Mouse (Mus musculus): ENCODE measurements around the gene Ptgis.

Gene Ptgis

DNA sequence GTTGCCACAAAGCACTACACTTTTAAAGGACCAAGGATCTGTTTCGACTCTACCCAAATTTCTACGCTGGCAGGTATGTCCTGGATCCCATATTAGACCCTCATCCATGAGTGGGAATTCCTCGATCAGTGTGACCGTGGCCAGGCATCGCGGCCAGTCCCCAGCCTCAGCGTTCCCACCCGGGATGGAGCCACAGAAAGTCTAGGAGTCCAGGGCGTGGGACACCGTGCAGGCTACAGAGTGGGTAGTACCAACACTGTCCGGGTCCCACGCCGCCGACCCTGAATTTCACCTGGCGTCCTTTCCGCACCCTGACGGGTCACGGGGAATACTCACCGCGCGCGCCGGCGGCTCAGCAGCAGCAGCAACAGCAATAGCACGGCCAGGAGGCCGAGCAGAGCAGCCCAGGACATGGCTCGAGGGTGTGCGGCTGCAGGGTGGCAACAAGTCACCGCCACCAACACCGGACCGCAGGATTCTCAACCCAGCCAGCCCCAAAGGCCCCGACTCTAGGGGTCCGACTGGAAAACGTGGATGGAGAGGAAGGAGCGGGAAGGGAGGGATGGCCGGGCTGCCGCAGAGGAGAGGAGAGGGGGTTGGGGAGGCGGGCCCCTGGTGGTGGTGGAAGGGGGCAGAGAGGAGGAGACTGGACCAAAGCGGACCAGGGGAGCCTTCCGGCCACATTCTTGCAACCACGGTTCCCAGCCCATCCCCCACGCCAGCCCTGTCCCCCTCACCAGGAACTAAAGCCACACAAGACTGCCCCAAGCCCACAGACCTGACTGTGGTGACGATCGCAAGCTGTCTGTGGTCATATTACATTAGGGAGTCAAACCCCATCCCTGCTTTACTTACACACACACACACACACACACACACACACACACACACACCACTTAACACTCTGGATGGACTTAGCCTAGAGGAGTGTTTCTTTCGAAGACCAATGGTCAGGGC lies at the start of gene Ptgis:
Gene Ptgis (minus strand): TSS at position 597 of the 957 bp plus-strand sequence.
- no peak for DNase-seq (ENCODE audit: low read depth, low spot score)

DNA sequence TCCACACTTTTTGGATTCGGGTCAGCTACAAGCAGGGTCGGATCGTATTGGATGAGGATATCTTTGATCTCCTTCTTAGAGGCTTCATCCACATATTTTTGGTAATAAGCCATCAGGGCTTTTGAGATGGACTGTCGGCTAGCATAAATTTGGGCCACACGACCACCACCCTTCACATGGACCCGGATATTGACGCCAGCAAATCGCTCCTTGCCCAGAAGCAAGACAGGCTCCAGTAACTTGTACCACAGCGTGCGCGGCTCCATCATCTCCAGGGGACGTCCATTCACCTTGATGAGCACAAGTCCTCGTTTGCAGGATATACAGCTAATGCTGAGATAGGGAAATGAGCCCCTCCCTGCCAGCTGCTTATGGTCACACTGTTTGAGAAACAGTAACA lies 41.1 kb upstream of the Ptgis start:
- no peak for DNase-seq (ENCODE audit: low read depth, low spot score)

DNA sequence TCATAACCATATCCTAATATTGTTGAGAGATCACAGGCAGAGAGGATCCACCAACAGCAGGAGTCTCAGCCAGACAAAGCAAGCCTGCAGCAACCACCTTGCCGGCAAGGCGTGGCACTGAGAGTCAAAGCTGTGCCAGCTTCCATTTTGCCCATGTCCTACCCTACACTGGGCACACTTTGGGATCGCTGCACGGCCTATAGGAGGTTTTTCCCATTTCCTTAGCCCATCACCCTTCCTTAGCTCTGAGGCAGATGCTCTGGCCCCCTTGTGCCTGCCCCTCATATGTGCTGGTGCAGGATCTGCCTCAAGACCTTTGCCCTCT lies 40.5 kb upstream of the Ptgis start:
- DNase-seq (ENCODE audit: low read depth, low spot score): no peak

DNA sequence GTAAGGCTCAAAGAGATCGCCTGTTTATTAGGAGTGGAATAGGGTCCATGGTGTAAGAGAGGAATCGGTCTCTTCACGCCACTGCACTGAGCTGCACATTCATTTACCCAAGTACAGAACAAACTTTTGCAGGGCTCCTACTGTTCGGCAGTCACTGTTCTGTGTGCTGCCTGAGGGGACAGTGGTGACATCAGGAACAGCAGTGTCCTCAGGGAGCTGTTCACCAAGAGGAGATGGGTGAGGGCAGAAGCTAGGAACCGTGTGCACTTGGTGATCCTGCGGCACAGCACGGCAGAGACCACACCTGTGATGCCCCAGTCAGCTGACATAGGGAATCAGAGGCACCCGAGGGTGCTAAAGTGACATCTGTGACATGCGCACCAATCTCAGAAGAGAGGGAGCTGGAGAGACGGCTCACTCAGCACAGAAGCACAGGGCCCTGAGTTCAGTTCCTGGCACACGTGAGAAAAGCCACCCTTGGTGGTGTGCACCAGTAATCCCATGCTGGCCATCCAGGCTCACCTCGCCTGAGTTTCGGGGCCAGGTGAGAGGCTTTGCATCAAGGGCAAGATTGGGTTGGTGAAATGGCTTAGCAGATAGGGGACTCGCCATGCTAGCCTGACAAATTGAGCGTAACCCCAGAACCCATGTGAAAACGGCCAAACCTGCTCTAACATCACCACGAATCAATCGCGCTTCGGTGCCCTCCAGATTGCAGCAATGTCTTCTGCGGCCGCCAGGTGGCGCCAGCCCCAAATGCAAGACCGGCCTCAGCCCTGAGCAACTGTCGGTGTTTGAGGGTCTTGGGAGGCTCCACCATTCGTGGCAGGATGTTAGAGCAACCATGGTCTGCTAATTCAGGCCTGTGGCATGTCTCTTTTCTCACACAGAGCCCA lies 39.9 kb upstream of the Ptgis start:
- DNase-seq (ENCODE audit: low read depth, low spot score): no peak

DNA sequence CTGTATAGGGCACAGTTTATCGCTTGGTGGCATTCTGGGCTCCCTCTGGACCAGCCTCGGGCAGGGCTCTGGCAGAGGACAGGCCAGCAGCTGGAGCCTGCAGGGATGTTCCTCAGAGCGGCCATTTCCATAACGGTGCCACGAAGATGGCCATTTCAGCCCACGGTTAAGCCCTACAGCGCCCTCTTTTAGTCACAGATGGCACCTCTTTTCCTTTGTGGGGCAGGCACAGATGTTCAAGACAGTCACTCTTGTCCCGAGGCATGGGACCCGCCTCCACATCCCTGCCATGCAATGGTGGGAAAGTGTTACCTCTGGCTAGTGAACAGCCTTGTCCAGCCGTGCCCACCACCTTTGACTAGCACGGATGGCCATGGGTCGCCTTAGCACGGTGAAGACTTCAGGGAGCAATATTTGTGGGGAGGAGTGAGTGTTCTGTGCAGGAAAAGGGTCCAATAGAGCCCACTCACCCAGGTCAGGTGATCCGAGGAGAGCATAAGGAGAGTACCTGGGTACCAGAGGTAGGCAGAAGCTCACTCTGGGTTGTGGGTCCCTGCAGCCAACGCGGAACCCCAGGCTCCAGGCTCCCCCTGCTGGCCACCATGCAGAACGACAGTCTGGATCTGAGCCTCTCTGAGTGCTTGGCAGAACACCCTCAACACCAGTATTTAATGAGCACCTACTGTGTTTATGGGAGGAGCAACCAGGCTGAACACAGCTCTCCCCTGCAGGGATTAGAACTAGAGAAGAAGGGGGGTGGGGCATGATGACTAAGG lies 38.5 kb upstream of the Ptgis start:
- DNase-seq (ENCODE audit: low read depth, low spot score): no peak

DNA sequence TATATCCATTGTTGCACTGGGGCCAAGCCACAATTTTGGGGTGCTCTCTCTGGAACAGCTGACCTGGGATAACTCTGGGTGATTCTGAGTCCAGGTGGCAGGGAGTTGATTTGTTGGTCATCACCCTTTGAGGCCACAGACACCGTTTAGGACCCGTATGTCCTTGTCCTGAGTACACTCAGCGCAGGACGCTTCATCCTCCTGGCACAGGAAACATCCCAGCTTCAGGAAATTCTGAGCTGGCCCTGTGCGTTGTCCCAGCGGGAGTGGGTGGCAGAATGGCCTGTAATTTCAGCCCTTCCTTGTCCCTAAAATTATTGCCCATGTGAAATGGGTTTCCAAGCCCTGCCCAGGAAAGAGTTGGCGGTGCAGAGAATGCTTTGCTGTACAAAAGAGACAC lies 37.6 kb upstream of the Ptgis start:
- no peak for DNase-seq (ENCODE audit: low read depth, low spot score)

DNA sequence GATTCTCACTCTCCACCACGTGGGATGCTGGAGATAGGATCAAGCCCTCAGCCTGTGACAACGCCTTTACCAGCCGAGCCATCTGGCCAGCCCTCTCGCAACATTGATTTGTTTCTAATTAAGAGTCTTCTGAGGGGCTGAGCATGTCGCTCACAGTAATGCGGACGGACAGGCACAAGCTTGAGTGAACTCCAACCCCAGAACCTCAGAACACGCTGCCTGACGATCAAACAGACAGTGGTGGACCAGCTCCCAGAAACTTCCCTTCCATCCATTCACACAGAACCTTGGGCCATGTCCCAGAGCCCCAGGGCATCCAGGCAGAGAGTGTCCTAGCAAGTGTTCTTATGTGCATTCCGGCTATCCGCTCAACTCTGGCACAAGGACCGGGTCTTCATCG lies 36.6 kb upstream of the Ptgis start:
- no peak for DNase-seq (ENCODE audit: low read depth, low spot score)

DNA sequence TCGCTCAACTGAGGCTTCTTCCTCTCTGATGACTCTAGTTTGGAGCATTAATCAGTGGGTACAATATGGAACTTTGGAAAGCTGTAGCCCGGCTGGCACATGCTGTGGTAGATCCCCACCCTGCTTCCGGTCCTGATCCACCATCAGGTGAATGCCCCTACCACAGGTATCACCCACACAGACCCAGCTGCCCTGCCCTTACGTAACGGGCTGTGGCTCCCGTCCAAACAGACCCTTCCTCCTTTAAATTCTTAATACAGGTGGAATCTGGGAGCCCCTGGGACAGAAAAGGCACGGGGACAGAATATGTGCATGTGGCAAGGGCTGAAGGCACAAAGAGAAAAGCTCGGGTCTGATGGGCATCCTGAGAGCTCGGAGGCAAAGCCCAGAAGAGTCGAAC lies 35.5 kb upstream of the Ptgis start:
- no peak for DNase-seq (ENCODE audit: low read depth, low spot score)

DNA sequence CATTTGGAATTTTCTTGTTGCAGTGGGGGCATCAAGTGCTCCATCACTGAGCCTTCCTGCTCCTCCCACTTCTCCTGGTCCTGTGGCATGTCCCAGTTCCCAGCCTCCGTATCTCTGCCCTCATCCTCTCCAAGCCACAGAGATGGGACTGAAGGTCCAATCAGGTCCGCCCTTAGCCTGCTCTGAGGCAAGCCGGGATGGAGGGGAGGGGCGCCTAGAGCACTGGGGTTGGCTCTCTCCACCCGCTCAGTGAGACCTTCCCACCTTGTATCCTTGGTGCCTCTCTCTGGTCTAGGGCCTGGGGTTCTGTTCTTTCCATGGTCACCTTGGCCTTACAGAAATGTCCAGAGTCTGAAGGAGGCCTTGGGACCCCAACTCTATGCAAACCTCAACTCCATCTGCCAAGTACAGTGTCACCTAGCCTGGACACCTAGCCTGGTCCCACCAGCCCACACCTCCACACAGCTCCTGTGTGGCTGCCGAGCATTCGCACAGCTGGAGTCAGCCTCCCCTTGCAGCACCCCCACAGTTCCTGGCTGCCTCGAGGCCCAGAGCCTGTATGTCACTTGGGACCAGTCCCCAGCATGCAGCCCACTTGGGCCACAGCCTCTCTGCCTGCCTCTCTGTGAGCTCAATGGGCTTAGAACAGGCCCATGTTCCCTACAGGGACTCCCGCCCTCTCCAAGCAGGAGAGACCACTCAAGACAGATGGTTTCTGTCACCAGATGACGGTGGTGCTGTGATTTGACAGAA lies 34.5 kb upstream of the Ptgis start:
- no peak for DNase-seq (ENCODE audit: low read depth, low spot score)

DNA sequence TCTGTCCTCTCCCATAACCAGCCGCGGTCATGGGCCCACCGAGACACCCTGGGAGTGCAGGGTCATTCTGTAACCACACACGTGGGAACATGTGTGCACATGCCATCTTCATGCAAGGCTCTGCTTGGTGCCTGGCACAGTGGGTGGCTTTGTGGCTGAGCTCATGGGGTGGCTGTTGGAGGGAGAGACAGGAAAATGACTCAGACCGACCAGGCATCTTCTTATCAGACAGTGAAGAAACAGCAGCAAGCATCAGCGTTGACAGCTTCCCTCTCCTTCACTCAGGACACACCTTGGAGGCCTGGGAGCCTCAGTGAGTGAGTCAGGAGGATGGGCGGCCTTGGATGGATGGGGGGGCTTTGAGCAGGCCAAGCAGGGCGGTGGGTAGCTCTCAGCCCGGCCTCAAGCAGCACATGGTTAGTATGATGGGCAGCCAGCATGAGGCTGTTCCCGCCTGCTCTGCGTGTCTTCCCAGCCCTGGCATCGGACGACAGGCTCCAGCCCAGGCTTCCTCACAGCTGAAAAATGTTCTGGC lies 32.9 kb upstream of the Ptgis start:
- DNase-seq (ENCODE audit: low read depth, low spot score): no peak

DNA sequence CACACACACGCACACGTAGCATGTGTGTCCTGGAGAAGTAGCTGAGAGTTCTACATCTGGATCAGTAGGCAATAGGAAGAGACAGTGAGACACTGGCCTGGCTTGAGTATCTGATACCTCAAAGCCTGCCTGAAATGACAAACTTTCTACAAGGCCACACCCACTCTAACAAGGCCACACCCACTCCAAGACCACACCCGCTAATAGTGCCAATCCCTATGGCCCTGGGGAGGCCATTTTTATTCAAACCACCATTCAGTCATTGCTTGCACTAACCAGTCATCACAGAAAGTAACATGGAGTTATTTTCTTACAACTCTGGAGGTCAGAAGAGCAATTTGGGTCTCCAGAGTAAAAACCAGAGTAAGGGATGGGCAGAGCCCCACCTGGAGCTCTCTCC lies 32.3 kb upstream of the Ptgis start:
- DNase-seq (ENCODE audit: low read depth, low spot score): no peak

DNA sequence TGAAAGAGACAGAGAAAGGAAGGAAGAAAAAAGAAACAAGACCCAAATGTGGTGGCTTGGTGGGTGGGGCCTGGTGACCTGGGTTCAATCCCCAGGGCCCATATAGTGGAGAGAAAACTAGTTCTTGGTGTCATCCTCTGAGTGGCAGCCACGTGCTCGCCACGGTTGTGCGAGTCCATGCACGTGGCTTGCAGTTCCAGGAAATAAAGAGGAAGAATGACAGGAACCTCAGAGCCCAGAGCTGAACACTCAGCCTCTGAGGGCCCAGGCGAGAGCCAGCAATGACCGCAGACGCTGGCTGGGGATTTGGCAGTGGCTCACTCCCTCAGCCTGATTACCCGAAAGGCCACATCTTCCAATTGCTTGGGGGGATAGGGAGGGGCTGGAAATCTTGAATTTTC lies 30.7 kb upstream of the Ptgis start:
- DNase-seq (ENCODE audit: low read depth, low spot score): no peak

DNA sequence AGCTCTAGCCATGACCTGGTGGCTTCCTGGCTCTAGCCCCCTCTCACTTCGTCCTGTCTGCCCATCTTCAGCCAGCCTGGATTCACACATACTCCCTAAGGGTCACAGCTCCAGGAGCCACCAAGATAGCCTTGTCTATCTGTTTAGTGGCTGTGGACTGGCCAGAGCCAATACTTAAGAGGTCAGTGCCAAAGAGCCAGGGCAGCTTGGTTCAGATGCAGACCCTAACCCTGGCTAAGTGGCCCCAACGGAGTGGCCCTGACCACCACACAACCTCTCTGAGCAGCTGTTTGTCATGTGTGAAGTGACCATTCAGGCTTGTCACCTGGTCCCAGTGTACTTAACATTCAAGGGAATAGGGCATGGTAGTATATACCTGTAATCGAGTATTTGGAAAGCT lies 30.1 kb upstream of the Ptgis start:
- no peak for DNase-seq (ENCODE audit: low read depth, low spot score)

DNA sequence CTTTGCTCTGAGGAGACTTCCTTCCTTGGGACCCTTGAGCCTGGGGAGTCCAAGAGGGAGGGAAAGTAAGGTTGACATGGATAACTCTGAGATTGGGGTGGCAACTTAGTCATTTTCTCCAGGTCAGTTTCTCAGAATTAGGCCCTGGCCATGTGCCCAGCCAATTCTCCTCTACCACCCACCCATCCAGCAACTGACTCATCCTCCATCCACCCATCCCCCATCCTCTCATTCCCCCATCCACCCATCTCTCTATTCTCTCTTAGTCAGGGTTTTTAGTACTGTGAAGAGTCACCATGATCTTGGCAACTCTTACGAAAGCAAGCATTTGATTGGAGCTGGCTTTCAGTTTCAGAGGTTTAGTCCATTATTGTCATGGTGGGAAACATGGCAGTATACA lies 28.3 kb upstream of the Ptgis start:
- no peak for DNase-seq (ENCODE audit: low read depth, low spot score)

DNA sequence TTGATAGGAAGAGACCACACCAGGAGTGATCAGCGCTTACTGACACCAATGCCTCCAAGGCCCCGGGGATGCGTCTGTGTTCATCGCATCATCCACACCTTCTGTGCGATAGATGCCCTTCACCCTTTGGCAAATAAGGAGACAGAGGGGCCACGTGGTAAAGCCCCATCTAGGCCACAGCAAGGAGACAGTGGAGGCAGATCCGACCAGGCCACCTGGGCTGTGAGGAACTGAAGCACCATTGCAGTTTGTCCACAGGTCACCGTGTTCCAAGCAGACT lies 27.9 kb upstream of the Ptgis start:
- no peak for DNase-seq (ENCODE audit: low read depth, low spot score)

DNA sequence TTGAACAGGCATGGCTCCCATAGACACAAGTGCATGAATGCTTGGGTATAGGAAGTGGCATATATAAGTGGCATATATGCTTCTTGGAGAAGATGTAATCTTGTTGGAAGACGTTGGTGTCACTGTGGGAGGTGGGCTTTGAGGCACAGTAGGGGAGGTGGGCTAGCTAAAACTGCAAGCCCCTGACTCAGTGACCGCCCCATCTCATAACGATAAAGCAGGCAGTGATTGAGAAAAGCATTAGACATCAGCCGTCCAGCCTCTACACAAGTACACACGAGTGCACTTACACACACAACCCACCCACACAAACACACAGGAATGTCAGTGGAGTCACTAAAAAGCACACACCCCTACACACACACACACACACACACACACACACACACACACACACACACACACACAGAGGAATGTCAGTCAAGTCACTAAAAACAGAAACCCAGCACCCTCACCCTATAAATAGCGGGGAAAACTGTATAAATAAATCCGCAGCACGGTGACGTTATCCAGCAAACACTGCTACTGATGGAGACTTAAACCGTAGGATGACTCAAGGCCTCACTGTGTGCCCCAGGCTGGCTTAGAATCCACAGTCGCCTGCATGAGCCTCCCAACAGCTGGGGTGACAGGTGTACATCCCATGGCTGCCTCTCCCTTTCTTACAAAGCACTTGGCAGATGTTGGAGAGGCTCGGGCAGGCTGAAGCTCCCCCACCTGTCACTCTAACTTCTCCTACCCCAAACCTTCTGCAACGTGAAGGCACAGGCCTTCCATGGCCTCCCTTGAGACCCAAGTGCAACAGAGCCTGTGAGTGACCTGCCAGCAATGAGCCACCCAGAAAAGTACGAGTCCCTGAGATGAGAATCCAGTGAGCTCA lies 27.4 kb upstream of the Ptgis start:
- no peak for DNase-seq (ENCODE audit: low read depth, low spot score)

DNA sequence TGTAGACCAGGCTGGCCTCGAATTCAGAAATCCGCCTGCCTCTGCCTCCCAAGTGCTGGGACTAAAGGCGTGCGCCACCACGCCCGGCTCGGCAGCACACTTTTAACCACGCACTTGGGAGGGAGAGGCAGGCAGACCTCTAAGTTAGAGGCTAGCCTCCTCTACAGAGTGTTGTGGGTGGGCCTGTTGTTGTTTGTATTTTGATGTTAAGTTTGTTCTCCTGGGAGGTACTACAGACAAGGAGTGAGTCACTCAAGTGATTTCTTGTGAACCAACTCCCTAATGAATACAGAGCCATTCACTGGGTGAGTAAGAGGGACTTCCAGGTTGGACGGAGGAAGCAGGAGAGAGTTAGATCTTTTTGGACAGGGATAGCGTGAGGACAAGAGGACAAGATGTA lies 25.8 kb upstream of the Ptgis start:
- DNase-seq (ENCODE audit: low read depth, low spot score): no peak

DNA sequence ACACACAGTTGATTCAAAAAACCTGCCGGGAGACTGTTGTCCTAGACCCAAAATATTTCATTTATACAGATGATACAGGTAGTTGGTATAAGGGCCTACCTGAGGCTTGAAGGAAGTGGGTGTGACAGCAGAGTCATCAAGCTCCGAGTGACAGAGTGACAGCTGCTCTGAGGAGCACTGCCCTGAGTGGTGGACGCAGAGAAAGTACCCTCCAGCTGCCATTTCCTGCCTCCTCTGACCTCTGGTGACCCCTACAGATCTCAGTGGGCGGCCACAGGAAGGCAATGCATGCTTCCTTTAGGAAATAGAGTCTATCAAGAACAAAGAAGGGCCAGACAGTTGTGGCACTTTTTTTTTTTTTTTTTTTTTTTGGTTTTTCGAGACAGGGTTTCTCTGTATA lies 25.4 kb upstream of the Ptgis start:
- DNase-seq (ENCODE audit: low read depth, low spot score): no peak

DNA sequence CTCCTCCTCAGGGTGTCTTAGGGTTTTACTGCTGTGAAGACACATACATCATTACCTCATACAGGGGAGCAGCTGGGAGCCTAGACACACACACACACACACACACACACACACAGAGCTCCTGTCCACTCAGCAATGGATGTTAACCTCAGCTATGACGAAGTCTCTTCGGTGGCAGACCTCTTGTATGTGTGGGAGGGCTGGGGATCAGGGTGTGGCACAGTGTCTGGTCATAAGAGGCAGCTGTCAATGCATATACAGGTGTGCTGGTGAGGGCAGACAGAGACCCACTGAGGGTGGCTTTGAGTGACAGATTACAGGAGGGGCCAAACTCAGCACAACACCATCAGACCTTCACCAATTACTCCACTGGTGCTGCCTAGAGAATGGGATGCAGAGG lies 24.6 kb upstream of the Ptgis start:
- no peak for DNase-seq (ENCODE audit: low read depth, low spot score)

DNA sequence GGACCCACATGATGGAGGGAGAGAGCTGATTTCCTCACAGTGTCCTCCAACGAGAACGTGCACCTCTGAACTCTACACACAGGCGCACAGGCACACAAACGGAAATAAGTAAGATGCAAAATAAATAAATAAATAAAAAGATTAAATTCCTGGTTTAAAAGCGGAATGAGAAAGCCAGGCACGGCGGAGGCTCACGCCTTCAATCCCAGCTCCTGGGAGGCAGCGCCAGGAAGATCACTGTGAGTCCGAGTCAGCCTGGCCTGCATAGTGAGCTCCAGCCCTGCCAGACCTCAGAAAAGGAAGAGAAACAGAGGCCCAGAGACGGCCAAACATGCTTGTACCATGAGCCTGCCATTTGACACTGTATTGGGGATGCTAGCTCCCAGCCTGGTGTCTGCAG lies 23.5 kb upstream of the Ptgis start:
- DNase-seq (ENCODE audit: low read depth, low spot score): no peak

All from c-Kit-negative CD71-positive TER-119-positive erythroid progenitor cells, embryonic 14.5 days (primary cell).